Mouse (Mus musculus) T-helper 1 cell (primary cell): Measurements from ENCODE around the gene Map1lc3b.

Experiments used
- in situ Hi-C: fragments of 300-600 bp; cut with MboI, MseI; formaldehyde crosslinking; loops from one replicate; pipeline ENCODE4 v1.15.1; 2025; ENCODE audit warnings: high pct_unique_total_duplicates

Map1lc3b gene

DNA sequence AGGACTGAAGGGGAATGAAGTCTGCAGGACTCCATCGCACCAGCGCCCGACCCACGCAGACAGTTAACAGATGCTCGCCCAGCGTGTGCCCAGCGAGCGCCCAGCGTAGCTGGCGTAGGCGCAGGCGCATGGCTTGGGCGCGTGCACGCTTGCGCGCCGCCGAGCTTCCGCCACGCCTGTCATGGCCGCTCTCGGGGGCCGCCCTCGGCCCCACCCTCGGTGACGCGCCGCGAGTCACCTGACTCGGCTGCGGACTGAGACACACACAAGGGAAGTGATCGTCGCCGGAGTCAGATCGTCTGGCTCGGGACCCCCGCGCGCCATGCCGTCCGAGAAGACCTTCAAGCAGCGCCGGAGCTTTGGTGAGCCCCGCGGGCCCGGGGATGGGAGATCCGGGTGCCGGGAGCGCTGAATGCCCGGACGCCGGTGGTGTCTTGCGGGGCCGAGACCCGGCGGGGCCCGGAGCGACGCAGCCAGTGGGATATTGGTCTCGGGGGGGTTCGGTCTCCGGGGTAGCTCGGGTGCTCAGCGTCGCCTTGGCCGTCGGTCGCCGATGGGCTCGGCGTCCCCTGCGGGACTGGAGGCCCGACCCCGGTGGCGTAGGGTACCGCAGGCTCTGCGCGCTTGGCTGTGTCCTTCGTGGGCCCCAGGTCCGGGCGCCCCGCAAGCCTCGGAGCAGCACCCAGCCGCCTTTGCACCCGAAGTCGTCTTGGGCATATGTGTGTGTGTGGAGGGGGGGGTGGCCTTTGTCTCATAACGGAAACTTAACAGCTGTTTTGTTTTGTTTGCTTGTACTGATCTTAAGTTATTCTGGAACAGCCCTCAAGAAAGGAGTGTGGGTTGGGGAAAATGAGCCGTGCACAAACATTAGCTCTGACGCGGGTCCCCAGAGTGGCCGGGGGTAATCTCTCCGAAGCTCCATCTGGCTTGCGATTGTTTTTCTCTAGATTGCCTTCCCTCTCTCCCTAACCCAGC, at the start of gene Map1lc3b:
Map1lc3b (plus strand) TSS at position 159 of the 975 bp plus-strand sequence.
- in situ Hi-C loops = loop anchor here (5.0 to 25.0 kb wide), 3 partner anchors 43 to 1972 kb away; partner anchors contain the start of genes Cox4i1, Emc8 and Gm27021

DNA sequence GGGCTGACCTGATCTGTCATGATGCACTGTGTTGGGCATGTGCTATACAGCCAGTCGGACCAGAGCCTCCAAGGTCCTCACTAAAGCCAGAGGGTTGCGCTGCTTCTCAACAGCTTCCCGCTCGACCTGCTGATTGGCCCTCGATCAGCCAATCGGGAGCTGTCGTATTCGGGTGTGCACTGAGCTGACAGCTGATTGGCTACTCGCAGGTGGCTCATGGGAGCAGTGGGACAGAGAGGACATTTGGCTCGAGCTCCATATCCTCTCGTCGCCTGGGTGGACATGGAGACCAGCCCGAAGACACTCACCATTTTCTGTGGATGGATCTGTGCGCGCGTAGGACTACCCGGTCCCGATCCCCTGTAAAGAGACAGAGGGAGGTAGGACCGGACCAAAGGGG, 48.3 kb upstream of the Map1lc3b start:
- in situ Hi-C loops = loop anchor here (10.0 kb wide), 1 partner anchor 847 kb away; no protein-coding TSS in a partner anchor

DNA sequence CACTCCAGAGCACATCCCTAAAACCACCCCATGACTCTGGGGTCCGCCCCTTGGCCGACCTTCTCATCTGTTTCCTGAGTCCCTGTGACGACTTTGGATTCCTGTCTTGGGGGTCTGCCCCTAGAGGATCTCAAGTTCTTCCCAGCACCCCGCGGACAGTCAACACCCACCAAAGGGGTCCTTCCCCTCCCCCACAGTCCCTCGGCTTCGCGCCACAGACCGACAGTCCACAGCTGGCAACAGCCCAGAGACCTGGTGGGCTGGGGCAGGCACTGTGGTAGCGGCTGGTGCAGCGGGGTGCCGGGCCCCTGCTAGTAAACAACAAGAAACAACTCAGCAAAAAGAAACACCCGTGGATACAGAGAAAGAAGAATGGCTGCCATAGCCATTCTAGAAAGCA, 47.3 kb upstream of the Map1lc3b start:
- in situ Hi-C loops = loop anchor here (10.0 kb wide), 1 partner anchor 848 kb away; no protein-coding TSS in a partner anchor

DNA sequence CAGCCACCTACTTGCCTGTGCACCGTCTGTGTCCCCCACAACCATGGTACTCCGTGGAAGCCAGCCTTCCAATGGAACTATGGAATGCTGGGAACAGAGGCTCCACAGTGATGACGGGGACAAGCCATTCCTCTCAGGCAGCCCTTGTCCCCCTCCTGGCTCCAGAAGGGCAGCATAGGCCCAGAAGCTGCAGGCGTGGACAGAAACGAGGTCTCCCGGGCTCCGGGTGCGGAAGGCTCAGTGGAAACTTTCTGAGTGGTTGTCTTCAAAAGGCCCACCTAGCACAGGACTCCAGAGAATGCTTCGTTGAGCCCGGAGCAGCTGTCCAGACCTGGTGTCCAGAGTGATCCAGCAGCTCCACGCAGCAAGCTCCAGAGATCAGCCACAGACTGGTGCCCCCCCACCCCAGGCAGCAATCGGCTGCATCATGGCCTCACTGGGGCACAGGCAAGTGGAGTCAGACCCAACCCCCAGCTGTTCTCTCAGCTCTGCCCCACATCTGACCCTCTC, 45.8 kb upstream of the Map1lc3b start, which contains the start of gene 1700018B08Rik:
1700018B08Rik (minus strand) TSS at position 45 of the 510 bp plus-strand sequence.
- in situ Hi-C loops = loop anchor here (10.0 kb wide), 1 partner anchor 850 kb away; no protein-coding TSS in a partner anchor

DNA sequence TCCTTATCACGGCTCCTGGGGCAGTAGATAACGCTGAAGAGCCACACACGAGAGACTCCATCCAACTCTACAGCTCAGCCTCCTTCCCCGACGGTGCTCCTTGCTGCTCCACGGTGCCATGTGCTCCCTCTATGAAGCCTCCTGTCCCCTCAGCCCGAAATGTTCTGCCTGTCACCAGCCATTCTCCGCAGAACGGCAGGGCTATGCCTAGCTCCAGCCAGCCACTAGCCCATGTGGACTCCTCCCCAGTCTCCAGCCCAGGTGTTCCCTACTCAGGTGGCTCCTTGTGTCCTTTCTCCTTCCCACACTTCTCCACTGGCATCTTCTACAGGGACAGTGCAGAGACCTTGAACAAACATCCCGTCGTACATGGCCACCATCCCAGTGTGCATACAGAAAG, 45.2 kb upstream of the Map1lc3b start:
- in situ Hi-C loops = loop anchor here (5.0 to 10.0 kb wide), 2 partner anchors 47 to 850 kb away; partner anchors contain the start of gene Map1lc3b

DNA sequence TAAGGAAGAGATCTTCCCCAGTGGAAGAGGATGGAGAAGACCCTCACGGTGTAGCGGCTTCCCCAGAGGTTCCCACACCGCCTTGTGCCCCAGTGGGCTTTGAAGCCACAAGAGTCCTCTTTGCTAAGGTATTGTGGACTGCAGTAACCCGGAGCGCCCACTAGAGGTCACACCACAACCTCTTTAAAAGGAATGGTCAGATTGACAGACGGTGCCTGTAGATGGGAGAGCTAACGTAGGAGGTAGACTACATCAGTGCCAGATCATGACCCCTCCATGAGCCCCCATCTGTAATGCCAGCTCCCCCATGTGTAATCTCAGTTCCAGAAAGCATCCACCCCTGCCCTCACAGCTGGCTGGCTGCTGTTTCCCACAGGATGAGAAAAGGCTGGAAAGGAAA, 43.0 kb upstream of the Map1lc3b start:
- in situ Hi-C loops = loop anchor here (5.0 to 10.0 kb wide), 2 partner anchors 45 to 852 kb away; partner anchors contain the start of gene Map1lc3b

DNA sequence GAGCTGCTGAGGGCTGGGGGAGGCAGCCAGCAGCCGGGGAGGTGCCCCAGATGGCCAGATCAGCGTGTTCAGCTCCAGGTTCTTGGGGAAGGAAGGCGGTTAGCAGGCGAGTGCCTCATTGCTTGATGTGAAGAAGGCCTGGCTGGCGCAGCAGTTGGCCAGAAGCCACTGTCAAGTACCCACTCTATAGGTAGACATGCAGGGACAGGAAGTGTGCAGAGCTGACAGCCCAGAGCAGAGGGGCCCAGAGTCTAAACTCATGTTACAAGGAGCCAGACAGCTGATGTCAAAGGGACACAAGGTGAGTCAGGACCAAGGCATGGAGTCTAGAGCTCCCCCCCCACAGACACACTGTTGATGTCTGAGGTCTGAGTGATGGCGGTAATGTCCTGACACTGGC, 40.1 kb upstream of the Map1lc3b start:
- in situ Hi-C loops = no loop called here

DNA sequence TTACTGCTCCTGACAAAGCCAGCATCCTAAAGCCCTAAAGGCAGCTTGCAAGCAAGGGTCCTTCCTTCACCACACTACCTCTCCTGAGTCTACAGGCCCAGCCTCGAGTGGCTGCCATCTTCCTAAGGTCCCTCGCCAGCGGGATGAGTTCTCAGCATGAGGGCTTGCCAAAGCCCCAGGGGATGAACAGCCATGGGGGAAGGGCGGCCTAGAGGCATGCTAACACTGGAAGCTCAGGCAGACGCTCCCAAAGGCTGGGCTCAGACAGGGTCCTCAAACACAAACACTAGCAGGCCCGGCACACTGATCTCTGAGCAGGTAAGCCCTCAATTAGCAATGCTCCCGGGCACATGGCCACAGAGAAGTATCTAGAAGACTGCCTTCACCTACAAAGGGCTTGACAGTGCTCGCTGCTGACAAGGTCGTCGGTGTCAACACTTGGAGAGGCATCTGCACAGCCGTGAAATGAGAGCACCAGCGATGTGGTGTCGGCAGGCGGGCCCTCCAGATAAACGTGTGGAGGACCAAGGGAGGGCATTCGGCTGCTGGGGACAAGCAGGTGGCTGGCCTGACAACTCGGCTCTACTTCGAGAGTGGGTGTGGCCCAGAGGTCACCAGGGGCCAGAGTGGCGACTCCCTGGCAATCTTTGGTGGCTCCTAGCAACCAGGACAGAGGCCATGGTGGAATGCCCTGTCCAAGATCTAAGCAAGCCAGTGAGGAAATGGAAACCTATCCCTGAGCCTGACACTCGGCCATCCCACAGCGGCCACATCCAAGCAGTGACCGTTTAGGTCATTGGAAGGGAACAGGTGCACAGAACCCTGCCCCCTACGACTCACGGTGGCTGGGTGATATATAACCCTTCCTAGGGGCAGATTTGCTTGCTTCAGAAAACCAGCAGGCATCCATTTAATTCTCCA, 38.8 kb upstream of the Map1lc3b start:
- in situ Hi-C loops = no loop called here

DNA sequence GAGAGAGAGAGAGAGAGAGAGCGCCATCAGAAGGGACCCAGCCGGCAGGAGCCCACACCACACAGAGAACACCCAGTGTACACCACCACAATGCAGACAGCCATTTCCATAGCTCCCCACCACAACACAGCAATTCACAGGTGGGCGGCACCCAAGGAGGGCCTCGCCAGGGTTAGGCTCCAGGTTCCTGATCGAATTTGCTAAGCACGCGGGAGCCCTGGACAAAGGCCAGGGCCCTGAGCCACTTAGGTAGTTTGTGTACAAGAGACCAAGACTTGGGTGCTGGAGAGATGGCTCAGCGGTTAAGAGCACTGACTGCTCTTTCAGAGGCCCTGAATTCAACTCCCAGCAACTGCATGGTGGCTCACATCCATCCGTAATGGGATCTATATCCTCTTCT, 37.7 kb upstream of the Map1lc3b start:
- in situ Hi-C loops = no loop called here

DNA sequence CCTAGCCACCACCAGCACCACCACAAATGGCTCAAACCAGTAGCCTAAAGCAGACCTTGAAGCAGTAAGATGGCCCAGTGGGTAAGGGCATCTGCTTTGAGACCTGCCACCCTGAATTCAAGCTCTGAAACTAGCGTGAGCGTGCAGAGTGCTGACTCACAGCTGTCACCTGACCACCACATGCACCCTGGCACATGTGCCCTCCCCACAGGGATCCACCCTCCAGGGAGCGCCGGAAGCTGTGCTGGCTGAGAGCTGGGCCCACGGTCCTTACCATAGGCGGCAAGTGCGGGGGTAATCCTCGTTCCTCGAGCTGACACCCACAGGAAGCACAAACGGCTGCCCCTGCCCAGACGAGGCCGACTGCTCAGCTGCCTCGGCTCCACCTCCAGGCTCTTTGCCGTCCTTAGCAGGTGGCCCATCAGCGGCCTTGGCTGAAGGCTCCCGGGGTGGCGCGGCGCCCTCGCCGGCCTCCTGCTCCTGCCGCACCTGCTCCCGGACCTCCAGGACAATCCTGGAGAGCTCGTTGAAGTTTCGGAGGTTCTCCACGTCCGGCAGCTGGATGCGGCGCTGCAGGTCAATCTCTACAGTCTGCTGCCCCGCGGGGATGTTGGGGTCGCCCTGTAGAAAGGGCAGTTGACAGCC, 36.2 kb upstream of the Map1lc3b start:
- in situ Hi-C loops = no loop called here

DNA sequence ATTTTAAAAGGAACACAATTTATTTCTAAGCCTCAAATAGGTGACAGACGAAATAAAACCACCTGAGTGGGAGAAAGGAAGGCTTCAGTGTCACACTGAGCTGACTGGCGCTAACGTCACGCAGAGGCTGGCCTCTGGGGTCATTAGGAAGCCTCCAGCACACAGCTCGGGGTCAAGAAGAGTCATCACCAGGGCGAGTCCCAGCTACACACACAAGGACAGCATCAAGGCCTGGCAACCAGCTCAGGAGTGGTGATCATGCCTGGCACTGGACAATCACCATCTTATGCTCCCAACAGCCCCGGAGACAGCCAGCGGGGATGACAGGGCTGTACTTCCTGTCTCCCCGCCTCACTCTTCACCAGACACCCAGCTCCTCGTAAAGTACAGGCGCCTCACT, 32.4 kb upstream of the Map1lc3b start:
- in situ Hi-C loops = no loop called here

DNA sequence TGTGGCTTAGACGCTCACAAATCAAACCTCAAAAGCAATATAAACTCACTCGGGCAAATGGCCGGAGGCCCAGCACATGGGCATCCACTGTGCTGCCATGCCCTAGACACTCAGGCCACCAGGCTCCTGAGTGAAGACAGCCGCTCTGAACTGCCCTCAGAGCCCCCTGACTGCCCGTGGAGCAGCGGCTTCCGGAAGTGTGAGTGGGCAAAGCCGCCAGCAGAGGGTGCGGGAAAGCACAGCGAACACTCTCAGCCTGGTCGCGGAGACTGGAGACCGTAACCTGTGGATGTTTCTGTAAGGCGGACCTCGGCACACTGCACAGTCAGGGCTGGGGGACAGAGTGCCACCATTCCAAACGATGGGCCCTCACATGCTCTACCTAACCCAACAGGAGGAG, 31.6 kb upstream of the Map1lc3b start:
- in situ Hi-C loops = no loop called here

DNA sequence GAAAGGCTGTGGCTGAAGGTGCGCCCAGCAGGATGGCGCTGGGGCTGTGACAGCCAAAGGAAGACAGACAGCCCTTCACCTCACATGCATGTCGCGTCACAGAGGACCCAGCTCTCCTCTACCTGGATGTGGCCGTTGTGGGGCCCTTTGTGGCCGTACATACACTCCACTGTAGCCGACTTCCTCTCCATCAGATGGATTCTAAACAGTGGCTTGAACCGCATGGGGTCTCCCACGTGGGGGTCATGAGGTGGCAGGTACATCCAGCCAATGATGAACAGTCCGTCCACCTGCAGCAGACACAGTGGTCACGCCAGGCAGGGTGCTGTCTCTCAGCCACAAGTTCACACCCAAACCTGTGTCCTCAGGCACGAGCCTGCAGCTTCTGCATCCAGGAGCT, 30.4 kb upstream of the Map1lc3b start:
- in situ Hi-C loops = no loop called here

DNA sequence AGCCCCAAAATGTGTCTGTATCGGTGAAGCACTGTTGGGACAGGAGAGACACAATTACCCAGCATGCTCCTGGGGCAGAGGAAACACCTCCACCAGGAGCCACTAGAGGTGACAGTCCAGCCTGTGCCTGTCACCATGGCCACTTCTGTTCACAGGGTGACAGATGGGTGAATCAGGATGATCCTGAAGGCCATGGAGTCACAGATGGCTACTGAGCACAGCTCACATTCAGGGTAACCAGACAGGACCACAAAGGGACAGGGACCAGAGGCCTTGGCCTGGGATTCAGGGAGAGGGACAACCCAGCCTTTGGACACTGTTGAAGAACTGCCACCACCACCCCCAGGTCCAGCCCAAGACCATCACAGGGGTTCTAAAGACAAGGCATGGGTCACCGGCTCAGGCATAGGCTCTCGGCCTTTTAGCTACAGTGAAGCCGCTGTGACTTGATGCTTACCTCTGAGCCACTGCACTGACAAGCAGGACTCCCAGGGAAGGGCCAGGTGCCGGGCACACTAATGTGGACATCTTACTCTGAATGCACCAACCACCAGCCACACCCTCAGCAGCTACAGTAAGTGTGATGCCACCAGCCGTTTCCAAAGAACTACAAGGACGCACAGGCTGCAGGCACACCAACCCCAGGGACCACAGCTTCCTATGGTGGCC, 29.6 kb upstream of the Map1lc3b start:
- in situ Hi-C loops = no loop called here

DNA sequence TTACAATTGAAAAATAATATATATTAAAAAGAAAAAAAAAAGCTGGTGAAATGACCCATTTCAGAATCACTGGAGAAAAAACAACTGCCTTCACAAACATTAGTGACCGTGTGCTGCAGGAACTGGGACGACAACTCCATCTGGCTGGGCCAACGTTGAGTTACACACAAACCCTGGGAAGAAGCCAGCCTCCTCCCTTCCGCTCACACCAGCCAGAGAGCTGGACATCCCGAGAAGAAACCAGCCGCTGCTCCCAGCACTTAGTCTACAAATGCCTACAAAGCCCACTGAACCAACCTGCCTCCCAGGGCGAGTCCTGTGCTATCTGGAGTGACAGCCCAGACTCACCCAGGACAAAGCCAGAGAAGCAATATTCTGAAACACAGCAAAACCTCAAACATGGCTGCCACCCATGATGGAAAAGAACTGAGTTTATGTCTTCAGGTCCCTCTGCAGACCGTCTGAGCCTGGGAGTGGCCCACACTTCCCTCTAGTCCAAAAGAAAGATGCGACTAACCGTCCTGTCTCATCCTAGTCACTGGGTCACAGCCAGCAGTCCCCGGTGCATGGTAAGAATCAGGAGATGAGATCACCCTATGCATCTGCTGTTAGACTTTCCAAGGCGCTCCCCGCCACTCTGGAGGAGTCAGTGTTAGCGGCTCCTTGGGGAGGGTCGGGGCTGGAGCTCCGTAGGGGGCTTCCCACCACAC, 28.4 kb upstream of the Map1lc3b start:
- in situ Hi-C loops = no loop called here

DNA sequence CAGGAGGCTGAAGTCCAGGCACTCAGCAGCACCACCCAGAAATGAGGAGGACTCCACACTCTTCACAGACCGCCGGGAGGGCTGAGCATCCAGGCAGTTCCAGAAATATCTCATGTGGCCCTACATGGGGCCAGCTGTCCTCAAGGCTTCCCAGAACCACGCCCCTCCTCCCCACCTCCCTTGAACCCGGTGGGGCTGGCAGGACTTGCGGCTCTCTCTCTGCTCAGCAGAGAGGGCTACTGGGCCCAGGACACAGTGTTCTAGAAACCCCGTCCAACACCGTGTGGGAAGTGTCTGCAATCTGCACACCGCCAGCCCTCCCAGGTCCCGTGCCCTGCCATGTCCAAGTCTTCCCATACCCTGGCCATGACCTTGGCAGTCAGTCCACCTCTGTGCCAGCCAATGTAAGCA, 27.2 kb upstream of the Map1lc3b start:
- in situ Hi-C loops = no loop called here

DNA sequence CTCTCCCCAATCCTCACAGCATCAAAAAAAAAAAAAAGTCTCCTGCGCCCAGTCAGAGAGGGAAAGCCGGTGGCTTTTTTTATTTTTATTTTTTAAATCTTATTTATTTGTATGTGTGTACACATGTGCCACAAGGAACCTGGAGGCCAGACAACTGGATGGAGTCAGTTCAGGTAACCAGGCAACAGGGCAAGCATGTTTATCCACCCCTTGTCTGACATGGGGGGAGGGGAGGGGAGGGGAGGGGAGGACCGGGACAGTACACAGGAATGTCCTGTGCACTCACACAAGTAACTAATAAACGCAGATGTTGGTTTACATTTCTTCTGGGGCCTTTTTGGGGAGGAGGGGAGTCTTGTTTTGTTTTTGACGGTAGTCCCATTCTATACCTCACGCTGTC, 26.5 kb upstream of the Map1lc3b start:
- in situ Hi-C loops = no loop called here

DNA sequence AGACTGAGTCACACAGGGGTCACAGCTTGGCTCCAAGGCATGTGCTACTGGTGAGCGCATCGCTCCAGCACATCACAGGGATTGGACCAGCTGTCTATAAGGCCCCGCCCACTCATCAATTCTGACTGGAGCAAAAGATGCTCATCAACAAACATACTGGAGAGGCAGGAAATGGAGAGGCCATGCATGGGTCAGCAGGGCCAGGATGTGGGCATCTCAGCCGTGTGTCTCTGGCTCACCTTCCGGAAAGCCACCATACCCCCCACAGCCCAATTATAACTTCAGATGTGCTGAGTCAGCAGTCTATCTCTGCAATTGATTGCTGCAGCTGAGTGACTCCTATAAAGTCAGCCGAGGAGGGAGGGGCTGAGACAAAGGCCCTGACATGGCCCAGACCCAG, 21.8 kb upstream of the Map1lc3b start:
- in situ Hi-C loops = no loop called here

DNA sequence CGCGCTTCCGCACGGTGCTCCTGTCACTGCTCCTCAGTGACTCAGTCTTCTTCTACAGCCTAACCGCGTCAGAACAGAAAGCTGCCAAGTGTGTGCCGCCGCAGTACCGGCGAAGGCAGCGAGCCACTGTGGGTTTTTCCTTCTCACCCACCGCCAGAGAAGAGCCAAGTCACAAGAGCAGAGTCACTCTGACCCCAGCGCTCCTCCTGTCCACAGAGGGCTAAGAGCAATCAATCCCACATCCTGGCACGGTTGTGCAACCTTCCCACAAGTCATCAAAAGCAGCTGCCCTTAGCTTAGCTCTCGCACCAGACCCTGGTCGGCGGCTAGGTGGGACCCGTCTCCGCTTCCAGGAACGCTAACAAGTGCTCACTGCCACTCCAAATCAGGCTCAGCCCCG, 19.8 kb upstream of the Map1lc3b start:
- in situ Hi-C loops = no loop called here

DNA sequence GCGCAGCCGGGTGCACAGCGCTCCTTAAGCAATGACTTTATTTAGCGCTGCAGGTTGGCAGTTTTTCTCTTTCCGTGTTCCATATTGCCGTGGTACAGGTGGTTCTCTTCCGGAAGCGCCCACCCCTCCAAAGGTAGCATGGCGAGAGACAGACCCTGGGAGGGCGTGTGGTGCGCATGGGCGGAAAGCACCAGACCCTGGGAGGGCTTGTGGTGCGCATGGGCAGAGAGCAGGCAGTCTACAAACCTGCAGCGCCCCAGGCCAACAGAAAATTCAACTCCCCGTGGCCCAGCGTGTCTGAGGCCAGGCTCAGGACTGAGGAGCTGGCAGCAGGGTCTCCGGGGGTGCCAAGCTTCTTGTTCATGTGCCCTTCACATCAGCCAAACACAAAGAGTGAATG, 19.4 kb upstream of the Map1lc3b start:
- in situ Hi-C loops = no loop called here
